In the genomic region with DNA sequence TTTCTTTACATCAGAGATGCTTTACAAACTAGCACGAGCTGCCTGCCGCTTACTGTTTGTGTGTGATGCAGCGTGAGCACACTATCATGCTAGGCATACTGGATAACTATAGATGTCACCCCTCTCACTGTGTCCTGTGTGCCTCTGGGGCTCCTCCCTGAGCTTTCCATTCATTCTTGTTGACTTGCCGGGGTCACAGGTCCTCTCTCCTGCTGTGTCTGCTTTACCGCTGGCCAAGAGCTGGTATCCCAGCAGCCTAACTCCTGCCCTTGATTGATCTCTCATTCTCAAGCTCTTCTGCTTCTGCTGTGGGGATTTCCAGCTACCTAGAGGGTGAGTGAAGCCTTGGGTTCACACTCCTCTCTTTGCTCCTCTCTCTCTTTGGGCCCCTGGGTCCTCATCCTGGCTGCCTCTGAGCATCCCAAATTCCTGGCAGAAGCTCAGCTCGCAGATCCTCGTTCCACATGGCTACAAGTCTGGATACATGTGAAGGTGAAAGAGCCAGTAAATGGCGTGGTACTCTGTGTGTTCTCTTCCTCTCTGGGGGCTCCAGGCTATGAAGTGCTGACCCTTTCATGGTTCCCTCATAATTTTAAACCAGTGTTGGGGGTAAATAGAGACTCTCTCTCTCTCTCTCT, we compare ENCODE assay signal across 12 mouse cellular contexts.
DNase-seq lines count a peak whose midpoint lies in the region; ATAC-seq lines count a peak whose summit lies in the region.
"Had no signal": no experiment of that assay in that cellular context is flagged by ENCODE, and none has a peak within 500 bp of the region (broad histone marks: within the 10 kb centered on the region; RNA-seq: fewer than 3 reads in every experiment).

No protein-coding gene starts in this region.

- no peaks in the 10 kb centered on the region for H3K27me3 ChIP-seq in intestine, embryonic 15.5 days (replicated peaks)
- no peaks in the 10 kb centered on the region for H3K27me3 ChIP-seq in intestine, embryonic 16.5 days (replicated peaks; ENCODE audit: control insufficient read depth, insufficient read depth, low read length)
- no peaks in the 10 kb centered on the region for H3K27me3 ChIP-seq in midbrain, embryonic 10.5 days (ENCODE audit: low read depth, poor library complexity, severe bottlenecking)
- no peaks in the 10 kb centered on the region for H3K27me3 ChIP-seq in midbrain, embryonic 13.5 days

- ATAC-seq in intestine, embryonic 15.5 days, result no peak
- ATAC-seq in intestine, embryonic 16.5 days, result no peak
- no peak for ATAC-seq in midbrain, embryonic 13.5 days

- WGBS in intestine, embryonic 15.5 days, result 64% methylated on average over 8 of the region's 8 CpGs
- WGBS in intestine, embryonic 16.5 days, result 56% methylated on average over 8 of the region's 8 CpGs
- WGBS in midbrain, embryonic 10.5 days, result 45% methylated on average over 8 of the region's 8 CpGs
- WGBS in midbrain, embryonic 13.5 days, result 37% methylated on average over 8 of the region's 8 CpGs

- no peak overlapping the region for H3K4me2 ChIP-seq in intestine, embryonic 15.5 days (replicated peaks)
- no peak overlapping the region for H3K4me2 ChIP-seq in intestine, embryonic 16.5 days (ENCODE audit: low read depth, low read length)
- no peak overlapping the region for H3K4me2 ChIP-seq in midbrain, embryonic 13.5 days (replicated peaks)
- H3K4me2 ChIP-seq: liver, embryonic 11.5 days had no signal

- H3K4me3 ChIP-seq in intestine, embryonic 15.5 days (replicated peaks), result no peak overlapping the region
- no peak overlapping the region for H3K4me3 ChIP-seq in intestine, embryonic 16.5 days (ENCODE audit: low read length)
- H3K4me3 ChIP-seq in midbrain, embryonic 10.5 days, result no peak overlapping the region
- no peak overlapping the region for H3K4me3 ChIP-seq in midbrain, embryonic 13.5 days (replicated peaks)

- no peaks in the 10 kb centered on the region for H3K9me3 ChIP-seq in intestine, embryonic 15.5 days
- H3K9me3 ChIP-seq in intestine, embryonic 16.5 days (ENCODE audit: control insufficient read depth, low read length), result no peaks in the 10 kb centered on the region
- H3K9me3 ChIP-seq in midbrain, embryonic 10.5 days (replicated peaks), result no peaks in the 10 kb centered on the region
- no peaks in the 10 kb centered on the region for H3K9me3 ChIP-seq in midbrain, embryonic 13.5 days

- 0 out of 2 replicates have a peak overlapping the region, but pooled peaks have one; percentile 5 for H3K27ac ChIP-seq in intestine, embryonic 15.5 days
- no peak overlapping the region for H3K27ac ChIP-seq in intestine, embryonic 16.5 days (ENCODE audit: low read length)
- peak overlapping the region; percentile 38; the same call in 1 of the 2 replicates for H3K27ac ChIP-seq in midbrain, embryonic 10.5 days (replicated peaks)
- no peak overlapping the region for H3K27ac ChIP-seq in midbrain, embryonic 13.5 days

- DNase-seq in midbrain, embryonic 10.5 days (ENCODE audit: low spot score), result peak; percentile 55
- DNase-seq in heart, adult 9 months (ENCODE audit: low spot score in 2 of 2), result peak; percentile 39 to 46
- DNase-seq in retina, embryonic 14.5 days (ENCODE audit: low spot score), result peak; percentile 6
- DNase-seq in layer of hippocampus, adult 18-20 months (ENCODE audit: low spot score in 2 of 2), result no peak
- DNase-seq in thymus, postnatal 10 days (ENCODE audit: low spot score in 2 of 2), result no peak
- DNase-seq: cerebellum, adult 11-12 months; spleen, adult 18-20 months; thymus, adult 2 months had no signal

- H3K36me3 ChIP-seq in intestine, embryonic 15.5 days, result no peaks in the 10 kb centered on the region
- no peaks in the 10 kb centered on the region for H3K36me3 ChIP-seq in intestine, embryonic 16.5 days (ENCODE audit: control insufficient read depth, insufficient read depth, low read length)
- H3K36me3 ChIP-seq in midbrain, embryonic 10.5 days, result no peaks in the 10 kb centered on the region
- no peaks in the 10 kb centered on the region for H3K36me3 ChIP-seq in midbrain, embryonic 13.5 days

- peaks cover 10% of the 10 kb centered on the region for H3K4me1 ChIP-seq in intestine, embryonic 15.5 days (replicated peaks)
- peaks cover 11% of the 10 kb centered on the region; the same call in 1 of the 2 replicates for H3K4me1 ChIP-seq in intestine, embryonic 16.5 days (ENCODE audit: control insufficient read depth, insufficient read depth, low read length)
- H3K4me1 ChIP-seq in midbrain, embryonic 10.5 days, result peaks cover 40% of the 10 kb centered on the region
- H3K4me1 ChIP-seq in midbrain, embryonic 13.5 days (replicated peaks), result peaks cover 14% of the 10 kb centered on the region

- H3K9ac ChIP-seq in intestine, embryonic 15.5 days, result no peak overlapping the region
- H3K9ac ChIP-seq in intestine, embryonic 16.5 days (ENCODE audit: low read depth, low read length), result no peak overlapping the region
- H3K9ac ChIP-seq in midbrain, embryonic 13.5 days (replicated peaks), result no peak overlapping the region

Comparison
In these comparisons a context has a peak if more than half of its experiments do, and no peak if none do; other contexts are left out.
1. H3K27ac ChIP-seq: peak in intestine, embryonic 15.5 days (single experiment) and midbrain, embryonic 10.5 days (single experiment); none in intestine, embryonic 16.5 days (single experiment) and midbrain, embryonic 13.5 days (single experiment).
2. DNase-seq: peak in midbrain, embryonic 10.5 days (single experiment), heart, adult 9 months (2 of 2) and retina, embryonic 14.5 days (single experiment); none in layer of hippocampus, adult 18-20 months (0 of 2) and thymus, postnatal 10 days (0 of 2).